Mouse (Mus musculus) bone marrow macrophage, adult 2 months (primary cell): ENCODE data around the gene Zzz3. TPM values are rescaled to one million over a fixed set of nuclear protein-coding genes. Genes with fewer than 3 reads are reported as not detected.
A peak's percentile ranks its signal among the peaks of the same experiment; 100 is the strongest.

Experiments used
- H3K27ac ChIP-seq: 2 replicates; pipeline ENCODE4 v1.5.1; 2012; ENCODE audit warnings: low read depth, low read length; ENCODE audit not compliant: insufficient read depth
- H3K4me1 ChIP-seq: 2 replicates; pipeline ENCODE4 v1.6.1; 2012; ENCODE audit warnings: low read length; ENCODE audit not compliant: control insufficient read depth, insufficient read depth
- H3K4me3 ChIP-seq: 2 replicates; pipeline ENCODE4 v1.5.1; 2012; ENCODE audit warnings: mild to moderate bottlenecking, low read length, moderate library complexity; ENCODE audit not compliant: insufficient read depth
- CTCF ChIP-seq: IDR thresholded peaks from 2 replicates; pipeline ENCODE4 v1.5.1; 2012; ENCODE audit warnings: low read depth, mild to moderate bottlenecking, low read length, moderate library complexity
- POLR2A ChIP-seq: IDR thresholded peaks from 2 replicates; pipeline ENCODE4 v1.6.1; 2012; ENCODE audit warnings: mild to moderate bottlenecking, low read depth, low read length, borderline replicate concordance
- polyA plus RNA-seq: library from polyadenylated mRNA; stranded (reverse); fragments of >200 nt; gene quantifications from 2 replicates; pipeline ENCODE4 v1.2.4, GENCODE M21; 2012; ENCODE audit not compliant: missing spikeins, insufficient read depth, insufficient read length

Gene Zzz3
- 32.0 and 40.5 TPM in 2 replicates for polyA plus RNA-seq

DNA sequence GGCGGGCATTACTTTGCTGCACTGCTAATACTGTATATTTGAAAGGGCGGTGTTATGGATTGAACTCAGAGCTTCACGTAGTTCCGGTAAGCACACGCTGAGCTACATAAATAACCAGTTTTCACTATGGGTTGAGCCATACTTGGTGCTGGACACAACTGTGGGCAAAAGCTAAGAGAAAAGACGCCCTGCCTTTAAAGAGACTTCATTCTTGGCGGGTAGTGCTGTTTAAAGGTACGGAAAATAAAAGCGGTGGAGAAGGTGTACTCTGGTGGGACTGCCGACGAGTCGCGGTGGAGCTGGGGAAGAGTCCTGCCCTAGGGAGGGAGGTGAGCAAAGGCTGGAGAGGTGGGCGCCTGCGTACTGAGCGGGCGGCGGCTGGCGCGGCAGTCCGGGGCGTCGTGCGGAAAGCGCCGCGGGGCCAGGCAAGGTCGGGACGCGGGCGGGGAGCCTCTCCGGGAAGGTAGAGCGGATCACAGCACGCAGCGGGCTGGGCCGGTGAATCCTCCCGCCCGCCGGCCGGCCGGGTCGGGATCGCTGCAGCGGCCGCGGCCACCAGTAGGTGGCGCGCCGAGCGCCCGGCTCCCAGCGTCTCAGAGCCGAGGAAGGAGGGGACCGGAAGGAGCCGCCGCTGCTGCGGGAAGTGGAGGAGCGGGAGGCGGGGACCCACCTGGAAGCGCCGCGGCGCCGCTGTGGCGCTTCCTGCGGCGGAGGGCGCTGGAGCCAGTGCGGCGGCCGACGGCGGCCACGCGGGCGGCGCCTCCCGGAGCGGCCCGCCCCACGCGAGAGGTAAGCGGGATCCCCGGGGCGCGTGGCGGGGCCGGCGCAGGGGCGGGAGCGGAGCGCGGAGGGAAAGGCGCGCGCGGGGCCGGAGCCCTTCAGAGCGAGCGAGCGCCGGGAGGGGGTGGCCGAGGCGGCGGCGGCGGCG, at the start of gene Zzz3:
Zzz3 (plus strand) TSS at position 124 of the 928 bp plus-strand sequence.
- Histone ChIP-seq H3K4me3 (peak within 1 kb of the TSS; percentile 86), H3K27ac (peak within 1 kb of the TSS; percentile 96), H3K4me1 (peaks cover 22% of the 10 kb centered on the region)
- TF ChIP-seq CTCF = peak; percentile 35; the same call in 1 of the 2 replicates
- no peak for TF ChIP-seq POLR2A

DNA sequence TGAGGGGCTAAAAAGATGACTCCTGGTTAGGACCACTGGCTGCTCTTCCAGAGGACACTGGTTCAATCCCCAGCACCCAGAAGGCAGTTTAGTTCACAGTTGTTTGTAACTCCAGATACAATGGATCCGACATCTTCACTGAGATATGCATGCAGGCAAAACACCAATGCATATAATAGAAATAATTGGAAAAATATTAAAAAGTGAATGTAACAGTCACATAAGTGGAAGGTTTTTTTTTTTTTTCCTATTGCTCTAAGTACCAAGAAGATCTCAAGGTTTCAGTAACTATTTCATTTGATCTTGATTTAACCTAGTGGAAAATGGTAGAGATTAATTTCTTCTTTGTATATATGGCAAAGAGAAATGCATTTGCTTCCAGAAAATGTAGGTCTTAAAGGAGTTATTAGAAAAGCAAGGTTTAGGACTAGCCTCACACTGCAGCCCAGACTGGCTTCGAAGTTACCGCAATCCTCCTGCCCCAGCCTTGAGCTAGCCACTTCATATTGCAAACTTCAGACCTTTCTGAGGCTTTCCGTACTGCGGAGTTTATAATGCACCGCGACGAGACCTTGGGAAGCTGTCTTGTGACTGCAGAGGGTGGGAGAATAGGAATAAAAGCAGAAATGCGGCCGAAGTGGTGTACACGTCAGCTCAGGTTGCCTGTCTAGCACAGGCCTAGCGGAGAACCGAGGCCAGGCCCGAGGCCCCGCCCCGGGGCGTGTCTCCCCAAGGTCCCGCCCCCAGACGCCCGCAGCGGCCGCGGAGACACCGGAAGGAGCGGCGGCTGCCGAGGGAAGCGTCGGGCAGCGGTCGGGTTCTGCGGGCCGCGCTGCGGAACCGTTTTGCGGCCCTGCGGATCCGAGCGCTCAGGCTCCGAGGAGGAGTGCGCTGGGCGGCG, 49.3 kb upstream of the Zzz3 start, which contains the start of gene Usp33:
Usp33 (plus strand) TSS at position 747 of the 901 bp plus-strand sequence.
- H3K27ac ChIP-seq = peak within 1 kb of the TSS; percentile 84
- TF ChIP-seq CTCF (no peak), POLR2A (peak; percentile 38; the same call in 1 of the 2 replicates)
- H3K4me1 ChIP-seq = peaks cover 9% of the 10 kb centered on the region
- H3K4me3 ChIP-seq = peak within 1 kb of the TSS; percentile 95

DNA sequence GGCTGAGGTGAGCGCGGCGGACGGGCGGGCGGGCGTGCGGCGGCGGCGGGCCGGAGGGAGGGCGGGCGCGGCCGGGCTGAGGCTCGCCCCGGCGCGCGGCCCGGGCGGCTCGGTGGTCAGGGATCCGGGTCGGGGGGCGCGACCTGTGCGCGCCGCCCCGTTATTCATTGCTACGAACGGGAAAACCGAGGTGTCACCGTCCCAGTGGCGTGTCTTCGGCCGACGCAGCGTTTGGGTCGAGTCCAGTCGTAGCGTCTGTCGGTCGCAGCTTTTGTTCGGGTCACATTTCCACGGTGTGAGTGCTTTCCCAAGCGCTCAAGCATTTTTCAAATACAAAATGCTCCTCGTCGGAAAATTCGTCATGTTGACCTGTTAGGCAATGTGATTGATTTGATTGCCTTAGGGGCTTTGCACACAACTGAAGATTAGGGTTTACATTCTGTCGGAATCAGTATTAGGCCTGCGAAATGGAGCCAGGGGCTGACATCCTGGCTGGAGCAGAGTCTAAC, 48.6 kb upstream of the Zzz3 start:
- Histone ChIP-seq H3K4me3 (peak overlapping the region; percentile 95), H3K27ac (peak overlapping the region; percentile 35), H3K4me1 (peaks cover 9% of the 10 kb centered on the region)
- TF ChIP-seq POLR2A = no peak
- TF ChIP-seq CTCF = no peak

DNA sequence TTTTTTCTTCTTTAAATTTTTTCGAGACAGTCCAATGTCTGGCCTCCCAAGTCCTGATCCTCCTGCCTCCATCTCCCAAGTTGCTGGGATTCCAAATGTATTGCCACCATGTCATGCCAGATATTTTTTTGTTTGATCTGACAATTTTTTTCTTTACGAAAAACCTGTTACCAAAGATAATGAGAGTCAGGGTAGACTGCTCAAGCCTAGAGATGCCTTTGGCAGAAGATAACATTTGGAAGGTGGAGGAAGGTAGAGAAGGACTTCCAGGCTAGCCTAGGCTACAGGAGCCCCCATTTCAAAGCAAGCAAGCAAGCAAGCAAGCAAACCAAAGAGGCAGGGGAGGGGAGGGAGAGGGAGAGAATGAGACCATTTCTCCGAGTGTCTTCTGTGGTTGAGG, 48.0 kb upstream of the Zzz3 start:
- peak overlapping the region; percentile 95 for H3K4me3 ChIP-seq
- peaks cover 9% of the 10 kb centered on the region for H3K4me1 ChIP-seq
- TF ChIP-seq POLR2A (no peak), CTCF (no peak)
- H3K27ac ChIP-seq = no peak overlapping the region

DNA sequence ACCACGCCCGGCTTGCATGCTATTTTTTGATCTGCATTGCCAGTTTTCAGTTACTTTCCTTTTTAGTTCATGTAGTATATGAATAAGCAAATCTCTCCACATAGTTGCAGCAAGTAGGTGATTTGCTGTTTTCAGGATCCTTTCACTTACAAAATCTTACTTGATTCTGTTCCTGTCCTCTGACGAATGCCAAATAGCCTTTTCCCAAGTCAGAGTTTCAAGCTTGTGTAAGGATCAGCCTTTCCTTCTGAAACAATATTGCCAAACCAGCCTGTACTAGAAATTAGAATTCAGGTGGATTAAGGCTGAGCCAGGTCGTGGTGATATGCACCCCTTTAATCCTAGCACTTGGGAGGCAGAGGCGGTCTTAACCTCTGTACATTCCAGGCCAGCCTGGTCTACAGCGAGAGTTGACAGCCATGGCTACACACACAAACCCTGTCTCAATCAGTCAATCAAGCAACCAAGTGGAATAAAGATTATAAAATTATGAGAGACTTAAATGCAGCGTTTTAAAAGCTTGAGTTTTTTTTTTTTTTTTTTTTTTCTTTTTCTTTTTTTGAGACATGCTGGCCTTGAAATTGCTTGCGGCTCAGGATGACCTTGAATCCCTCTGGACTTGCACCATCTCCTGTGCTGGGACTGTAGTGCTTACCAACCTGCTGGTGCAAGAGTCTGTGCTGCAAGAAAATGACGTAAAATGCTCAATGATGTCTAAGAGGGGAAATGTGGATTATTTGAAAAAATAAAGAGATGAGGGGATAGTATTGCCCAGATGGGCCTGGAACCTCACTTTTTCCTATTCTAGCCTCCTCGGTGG, 47.1 kb upstream of the Zzz3 start:
- H3K4me3 ChIP-seq = no peak overlapping the region
- H3K4me1 ChIP-seq = peaks cover 9% of the 10 kb centered on the region
- H3K27ac ChIP-seq = no peak overlapping the region
- TF ChIP-seq POLR2A (no peak), CTCF (no peak)

DNA sequence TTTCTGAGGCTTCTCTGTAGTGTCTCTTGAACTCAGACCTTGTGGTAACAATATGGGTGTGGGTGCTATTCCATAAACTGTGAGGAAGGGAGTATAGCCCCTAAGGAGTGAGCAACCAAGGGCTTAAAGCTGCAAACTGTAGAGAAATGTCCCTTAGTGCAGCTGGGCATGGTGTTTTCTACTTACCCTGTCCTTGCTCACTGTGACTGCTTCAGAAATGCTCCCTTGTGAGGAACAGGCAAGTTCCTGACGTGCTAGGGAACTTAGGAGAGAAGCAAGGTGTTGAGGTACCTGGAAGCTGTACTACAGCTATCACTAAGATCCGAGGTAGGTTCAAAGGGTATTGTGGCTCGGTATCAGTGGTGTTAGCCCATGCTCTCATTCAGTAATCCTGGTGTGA, 44.8 kb upstream of the Zzz3 start:
- Histone ChIP-seq H3K4me1 (peaks cover 9% of the 10 kb centered on the region), H3K4me3 (no peak overlapping the region), H3K27ac (no peak overlapping the region)
- no peak for TF ChIP-seq POLR2A
- TF ChIP-seq CTCF = no peak

DNA sequence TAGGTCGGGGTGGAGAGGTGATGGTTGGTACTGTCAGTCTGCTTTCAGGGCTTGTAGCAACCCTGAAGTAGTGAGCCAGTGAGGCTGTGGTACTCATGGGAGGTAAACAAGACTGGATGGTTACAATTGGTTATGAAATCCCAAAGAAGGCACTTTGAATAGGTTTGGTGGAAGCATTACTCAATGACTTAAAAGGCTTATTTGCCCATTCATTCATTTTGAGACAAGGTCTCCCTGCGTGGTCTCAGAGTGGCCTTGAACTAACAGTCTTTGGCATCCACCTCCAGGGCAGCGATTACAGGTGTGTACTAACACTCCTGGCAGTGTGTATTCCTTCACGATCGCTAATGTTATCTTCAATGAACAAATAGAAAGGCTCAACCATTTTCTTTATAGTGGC, 44.3 kb upstream of the Zzz3 start:
- Histone ChIP-seq H3K27ac (no peak overlapping the region), H3K4me3 (no peak overlapping the region), H3K4me1 (peaks cover 8% of the 10 kb centered on the region)
- TF ChIP-seq CTCF (no peak), POLR2A (no peak)

DNA sequence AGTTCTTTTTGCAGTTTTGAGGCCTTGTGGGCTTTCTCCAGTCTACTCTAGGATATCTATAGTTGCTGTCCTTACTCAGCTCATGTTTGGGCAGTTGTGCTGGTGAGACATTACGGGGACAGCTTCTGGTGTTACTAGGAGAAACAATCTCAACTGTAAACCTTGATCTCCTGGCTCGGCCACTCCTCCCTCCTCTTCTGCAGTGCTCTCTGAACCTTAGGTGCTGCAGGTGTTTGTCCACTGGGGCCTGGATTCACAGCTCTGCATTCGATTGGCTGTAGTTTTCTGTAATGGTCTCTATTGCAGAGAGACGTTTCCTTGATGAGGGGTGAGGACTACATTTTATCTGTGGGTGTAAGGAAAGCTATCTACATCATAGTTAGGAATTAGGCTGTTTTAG, 43.0 kb upstream of the Zzz3 start:
- Histone ChIP-seq H3K27ac (no peak overlapping the region), H3K4me3 (no peak overlapping the region), H3K4me1 (peaks cover 6% of the 10 kb centered on the region)
- TF ChIP-seq CTCF = no peak
- TF ChIP-seq POLR2A = no peak
